Mouse (Mus musculus): Measurements from ENCODE around the gene Ankrd42. TPM values are rescaled to one million over a fixed set of nuclear protein-coding genes. Genes with fewer than 3 reads are reported as not detected.

The Ankrd42 gene
- total and polyA plus RNA-seq, 2 experiments from 2014 or later, result 23.0 to 25.8 TPM

DNA sequence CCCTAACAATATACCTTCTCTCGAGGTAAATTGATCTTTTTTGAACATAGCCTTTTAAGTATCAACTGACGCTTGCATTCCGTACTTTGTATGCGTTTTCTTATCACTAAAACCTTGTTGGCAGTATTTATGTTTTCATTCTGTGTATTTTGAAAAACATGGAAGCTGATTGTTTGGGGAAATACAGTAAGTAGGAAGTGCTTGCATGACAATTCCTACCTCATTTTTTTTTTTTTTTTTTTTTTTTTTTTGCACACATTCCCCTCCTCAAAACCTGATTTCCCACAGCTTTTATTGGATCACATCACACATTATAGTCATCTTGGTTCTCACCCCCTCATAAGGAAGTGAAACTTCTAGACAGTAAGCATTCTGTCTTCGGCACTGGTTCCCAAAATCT, 1.1 kb upstream of the Ankrd42 start:
- ATAC-seq (ENCODE audit: low FRiP score) (no peak), DNase-seq (ENCODE audit: low spot score) (no peak)
- Histone ChIP-seq H3K4me1 (ENCODE audit: insufficient read depth, low read length) (peaks cover 6% of the 10 kb centered on the region; the same call in 1 of the 2 replicates), H3K36me3 (ENCODE audit: insufficient read depth, low read length) (no peaks in the 10 kb centered on the region; the same call in 1 of the 2 replicates), H3K9ac (replicated peaks; ENCODE audit: low read length, poor library complexity, severe bottlenecking) (peak overlapping the region; percentile 87; the same call in 1 of the 2 replicates), H3K9me3 (ENCODE audit: low read length) (no peaks in the 10 kb centered on the region), H3K27me3 (ENCODE audit: insufficient read depth, low read length) (no peaks in the 10 kb centered on the region), H3K4me2 (ENCODE audit: low read depth, low read length, poor library complexity, severe bottlenecking) (peak overlapping the region; percentile 66), H3K4me3 (ENCODE audit: low read depth, low read length) (peak overlapping the region; percentile 72), H3K27ac (ENCODE audit: low read depth, low read length) (no peak overlapping the region)
- TF ChIP-seq CTCF (IDR thresholded peaks at IDR 0.05), result no peak
- WGBS, result 92% methylated on average over 5 of the region's 5 CpGs

DNA sequence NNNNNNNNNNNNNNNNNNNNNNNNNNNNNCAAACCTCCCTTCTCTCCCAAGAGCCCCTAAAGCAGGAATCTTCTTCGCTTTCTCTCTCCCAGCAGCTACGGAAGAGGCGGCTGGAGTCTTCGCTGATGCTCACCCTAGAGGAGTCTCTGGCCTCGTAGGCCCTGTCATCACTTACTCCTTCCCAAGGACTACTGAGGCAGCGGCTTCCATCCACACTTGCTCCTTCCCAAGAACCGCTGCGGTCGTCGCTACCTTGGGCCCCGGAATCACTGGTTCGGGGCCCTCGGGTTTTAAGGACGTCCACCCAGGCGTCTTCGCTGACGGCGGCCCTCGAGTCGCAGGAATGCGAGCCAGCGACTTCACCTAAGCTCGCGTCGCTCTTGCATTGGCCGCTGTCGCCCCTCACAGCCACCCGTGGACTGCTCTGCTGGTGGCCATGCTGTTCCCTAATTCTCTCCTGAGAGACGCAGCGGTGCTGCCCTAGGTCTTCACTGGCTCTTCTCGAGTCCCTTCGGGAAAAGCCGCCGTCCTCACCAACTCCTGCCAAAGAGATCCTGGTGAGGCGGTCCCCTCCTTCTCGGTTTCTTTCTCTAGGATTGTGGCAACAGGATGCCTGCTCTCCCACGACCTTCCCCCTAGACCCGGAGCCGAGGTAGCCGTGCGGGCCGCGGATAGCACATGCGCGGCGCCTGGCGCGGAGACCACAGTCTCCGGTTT, 489 bp downstream of the Ankrd42 start:
- peak; percentile 21 for DNase-seq (ENCODE audit: low spot score)
- peak; percentile 83 for ATAC-seq (ENCODE audit: low FRiP score)
- Histone ChIP-seq H3K9ac (replicated peaks; ENCODE audit: low read length, poor library complexity, severe bottlenecking) (peak overlapping the region; percentile 87), H3K36me3 (ENCODE audit: insufficient read depth, low read length) (no peaks in the 10 kb centered on the region; the same call in 1 of the 2 replicates), H3K4me3 (ENCODE audit: low read depth, low read length) (peak overlapping the region; percentile 72), H3K4me1 (ENCODE audit: insufficient read depth, low read length) (peaks cover 6% of the 10 kb centered on the region; the same call in 1 of the 2 replicates), H3K9me3 (ENCODE audit: low read length) (no peaks in the 10 kb centered on the region), H3K27me3 (ENCODE audit: insufficient read depth, low read length) (no peaks in the 10 kb centered on the region), H3K27ac (ENCODE audit: low read depth, low read length) (peak overlapping the region; percentile 80), H3K4me2 (ENCODE audit: low read depth, low read length, poor library complexity, severe bottlenecking) (peak overlapping the region; percentile 85)
- TF ChIP-seq CTCF (IDR thresholded peaks at IDR 0.05), result no peak
- WGBS, result under 1% methylated on average over 46 of the region's 49 CpGs

DNA sequence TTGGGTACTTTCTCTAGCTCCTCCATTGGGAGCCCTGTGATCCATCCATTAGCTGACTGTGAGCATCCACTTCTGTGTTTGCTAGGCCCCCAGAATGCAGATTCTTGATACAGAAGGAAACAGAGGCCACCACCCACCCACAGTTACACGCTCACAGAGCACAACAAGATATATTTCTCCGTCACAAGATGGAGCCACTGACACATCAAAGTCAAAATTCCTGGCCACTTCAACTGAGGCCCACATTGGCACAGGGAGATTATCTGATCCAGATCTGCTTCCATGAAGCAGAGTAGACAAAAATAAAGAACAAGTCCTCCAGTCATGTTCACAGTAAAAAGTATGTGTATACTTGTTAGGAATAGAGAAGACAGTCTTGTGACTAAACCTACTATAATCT, 6.8 kb downstream of the Ankrd42 start:
- Histone ChIP-seq H3K4me3 (ENCODE audit: low read depth, low read length) (no peak overlapping the region), H3K9me3 (ENCODE audit: low read length) (no peaks in the 10 kb centered on the region), H3K4me1 (ENCODE audit: insufficient read depth, low read length) (no peaks in the 10 kb centered on the region), H3K27ac (ENCODE audit: low read depth, low read length) (no peak overlapping the region), H3K36me3 (ENCODE audit: insufficient read depth, low read length) (no peaks in the 10 kb centered on the region), H3K27me3 (ENCODE audit: insufficient read depth, low read length) (no peaks in the 10 kb centered on the region), H3K4me2 (ENCODE audit: low read depth, low read length, poor library complexity, severe bottlenecking) (no peak overlapping the region), H3K9ac (replicated peaks; ENCODE audit: low read length, poor library complexity, severe bottlenecking) (no peak overlapping the region)
- DNase-seq (ENCODE audit: low spot score) (peak; percentile 60), ATAC-seq (ENCODE audit: low FRiP score) (no peak)
- TF ChIP-seq CTCF (IDR thresholded peaks at IDR 0.05), result peak; percentile 67
- WGBS, result 46% methylated on average over 2 of the region's 2 CpGs

DNA sequence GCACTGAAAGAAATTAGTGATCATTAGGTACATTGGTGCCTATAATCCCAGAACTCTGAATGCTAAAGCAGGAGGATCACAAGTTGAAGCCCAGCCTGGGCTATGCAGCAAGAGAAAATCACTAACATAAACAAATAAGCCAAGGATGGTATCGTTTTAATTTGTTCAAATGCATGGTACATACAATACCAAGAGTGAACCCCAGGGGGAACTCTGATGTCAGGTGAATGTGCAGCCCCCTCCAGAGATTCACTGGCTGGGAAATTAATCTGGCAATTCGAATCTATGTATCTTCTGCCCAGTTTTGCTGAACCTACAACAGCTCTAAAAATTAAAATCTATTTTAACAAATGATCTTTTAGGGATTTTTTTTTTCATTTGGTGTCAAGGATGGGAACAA, 12.5 kb downstream of the Ankrd42 start:
- Histone ChIP-seq H3K9ac (replicated peaks; ENCODE audit: low read length, poor library complexity, severe bottlenecking) (no peak overlapping the region), H3K27me3 (ENCODE audit: insufficient read depth, low read length) (no peaks in the 10 kb centered on the region), H3K36me3 (ENCODE audit: insufficient read depth, low read length) (peaks cover 9% of the 10 kb centered on the region; the same call in 1 of the 2 replicates), H3K27ac (ENCODE audit: low read depth, low read length) (no peak overlapping the region), H3K4me3 (ENCODE audit: low read depth, low read length) (no peak overlapping the region), H3K4me1 (ENCODE audit: insufficient read depth, low read length) (no peaks in the 10 kb centered on the region), H3K4me2 (ENCODE audit: low read depth, low read length, poor library complexity, severe bottlenecking) (no peak overlapping the region), H3K9me3 (ENCODE audit: low read length) (no peaks in the 10 kb centered on the region)
- ATAC-seq (ENCODE audit: low FRiP score) (no peak), DNase-seq (ENCODE audit: low spot score) (peak; percentile 18)
- peak; percentile 54 for TF ChIP-seq CTCF (IDR thresholded peaks at IDR 0.05)
- WGBS, result 53% methylated on average over 2 of the region's 2 CpGs

DNA sequence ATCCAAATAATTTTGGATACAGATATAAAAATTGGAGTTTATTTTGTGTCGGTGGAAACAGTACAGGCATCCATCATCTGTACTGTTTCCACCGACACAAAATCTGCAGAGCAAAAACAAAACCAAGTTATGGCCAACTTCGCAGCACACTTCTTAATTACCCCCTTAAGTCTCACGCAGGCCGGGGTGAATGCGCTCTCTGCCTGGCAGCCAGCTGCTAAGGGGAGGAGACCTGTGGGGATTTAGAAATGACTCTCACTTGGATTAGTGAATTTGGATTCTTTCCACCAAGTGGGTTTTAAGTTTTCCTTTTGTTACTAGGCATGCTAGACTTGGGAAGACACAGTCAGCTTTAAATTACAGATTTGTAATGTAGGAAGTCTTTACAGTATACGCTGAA, 26.1 kb downstream of the Ankrd42 start:
- no peak overlapping the region for H3K27ac ChIP-seq (ENCODE audit: low read depth, low read length)
- TF ChIP-seq CTCF (IDR thresholded peaks at IDR 0.05), result no peak

DNA sequence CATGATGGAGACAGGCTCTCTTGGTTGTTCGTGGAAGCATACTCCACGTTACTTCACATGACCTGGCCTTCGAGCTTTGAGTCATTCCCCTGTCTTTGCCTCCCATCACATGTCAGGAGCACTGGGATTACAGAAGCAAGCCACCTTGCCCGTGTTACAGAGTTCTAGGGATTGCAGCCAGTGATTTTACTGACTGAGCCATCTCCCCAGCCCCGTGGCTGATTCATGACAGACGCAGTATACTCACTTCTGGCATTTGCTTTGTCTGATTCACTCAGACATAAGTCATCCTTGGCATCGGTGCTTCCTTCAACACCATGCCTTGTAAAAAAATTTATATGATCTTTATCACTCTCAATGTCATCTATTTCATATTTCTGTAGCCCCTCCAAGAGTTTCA, 32.0 kb downstream of the Ankrd42 start:
- no peak overlapping the region for H3K9ac ChIP-seq (replicated peaks; ENCODE audit: low read length, poor library complexity, severe bottlenecking)
- no peak overlapping the region for H3K4me2 ChIP-seq (ENCODE audit: low read depth, low read length, poor library complexity, severe bottlenecking)
- H3K4me3 ChIP-seq (ENCODE audit: low read depth, low read length), result no peak overlapping the region
- H3K36me3 ChIP-seq (ENCODE audit: insufficient read depth, low read length), result peaks cover 19% of the 10 kb centered on the region
- TF ChIP-seq CTCF (IDR thresholded peaks at IDR 0.05), result no peak
- no peak overlapping the region for H3K27ac ChIP-seq (ENCODE audit: low read depth, low read length)
- ATAC-seq (ENCODE audit: low FRiP score), result no peak
- H3K4me1 ChIP-seq (ENCODE audit: insufficient read depth, low read length), result no peaks in the 10 kb centered on the region
- H3K9me3 ChIP-seq (ENCODE audit: low read length), result no peaks in the 10 kb centered on the region
- DNase-seq (ENCODE audit: low spot score), result no peak
- 93% methylated on average over 7 of the region's 7 CpGs for WGBS
- no peaks in the 10 kb centered on the region for H3K27me3 ChIP-seq (ENCODE audit: insufficient read depth, low read length)

More for the DNA sequence above, 26.1 kb downstream of the Ankrd42 start:
- no peak overlapping the region for H3K4me3 ChIP-seq (ENCODE audit: low read depth, low read length)
- no peaks in the 10 kb centered on the region for H3K27me3 ChIP-seq (ENCODE audit: insufficient read depth, low read length)
- H3K4me1 ChIP-seq (ENCODE audit: insufficient read depth, low read length), result no peaks in the 10 kb centered on the region
- no peaks in the 10 kb centered on the region for H3K9me3 ChIP-seq (ENCODE audit: low read length)
- H3K36me3 ChIP-seq (ENCODE audit: insufficient read depth, low read length), result peaks cover 13% of the 10 kb centered on the region
- no peak overlapping the region for H3K9ac ChIP-seq (replicated peaks; ENCODE audit: low read length, poor library complexity, severe bottlenecking)
- DNase-seq (ENCODE audit: low spot score) (no peak), ATAC-seq (ENCODE audit: low FRiP score) (no peak)
- no peak overlapping the region for H3K4me2 ChIP-seq (ENCODE audit: low read depth, low read length, poor library complexity, severe bottlenecking)
- 56% methylated on average over 7 of the region's 7 CpGs for WGBS
